Mouse (Mus musculus): ENCODE data around the gene Shank2.

The Shank2 gene

GRCm38 (mm10) chr7:144001628-144002027 lies at the start of gene Shank2:
TSS of gene Shank2 (plus strand) at chr7:144001928.
- in situ Hi-C loops (cut with MseI, MboI) = no loop called here

GRCm38 (mm10) chr7:143952130-143952529 lies 49.6 kb upstream of the Shank2 start:
- in situ Hi-C loops (cut with MseI, MboI) = no loop called here

GRCm38 (mm10) chr7:143956575-143957295 lies 45.0 kb upstream of the Shank2 start:
- in situ Hi-C loops (cut with MseI, MboI) = no loop called here

GRCm38 (mm10) chr7:143958030-143958565 lies 43.6 kb upstream of the Shank2 start:
- in situ Hi-C loops (cut with MseI, MboI) = no loop called here

GRCm38 (mm10) chr7:143963813-143964212 lies 37.9 kb upstream of the Shank2 start:
- in situ Hi-C loops (cut with MseI, MboI) = no loop called here

GRCm38 (mm10) chr7:143966621-143967020 lies 35.1 kb upstream of the Shank2 start:
- in situ Hi-C loops (cut with MseI, MboI) = no loop called here

GRCm38 (mm10) chr7:143977491-143977830 lies 24.3 kb upstream of the Shank2 start:
- in situ Hi-C loops (cut with MseI, MboI) = no loop called here

- in situ Hi-C loops (cut with MseI, MboI) = no loop called here
Observed at GRCm38 (mm10) chr7:143977831-143978682, 23.7 kb upstream of the Shank2 start.

- in situ Hi-C loops (cut with MseI, MboI) = no loop called here
Observed at GRCm38 (mm10) chr7:143978741-143979371, 22.9 kb upstream of the Shank2 start.

- in situ Hi-C loops (cut with MseI, MboI) = no loop called here
Observed at GRCm38 (mm10) chr7:143979986-143980385, 21.7 kb upstream of the Shank2 start.

GRCm38 (mm10) chr7:143986281-143986680 lies 15.4 kb upstream of the Shank2 start:
- in situ Hi-C loops (cut with MseI, MboI) = no loop called here

GRCm38 (mm10) chr7:143991160-143991559 lies 10.6 kb upstream of the Shank2 start:
- in situ Hi-C loops (cut with MseI, MboI) = no loop called here

GRCm38 (mm10) chr7:143999073-143999472 lies 2.7 kb upstream of the Shank2 start:
- in situ Hi-C loops (cut with MseI, MboI) = no loop called here

- in situ Hi-C loops (cut with MseI, MboI) = no loop called here
Observed at GRCm38 (mm10) chr7:144003471-144003870, 1.7 kb downstream of the Shank2 start.

- in situ Hi-C loops (cut with MseI, MboI) = no loop called here
Observed at GRCm38 (mm10) chr7:144008079-144008478, 6.4 kb downstream of the Shank2 start.

- in situ Hi-C loops (cut with MseI, MboI) = no loop called here
Observed at GRCm38 (mm10) chr7:144008985-144009384, 7.3 kb downstream of the Shank2 start.

- in situ Hi-C loops (cut with MseI, MboI) = no loop called here
Observed at GRCm38 (mm10) chr7:144014485-144014884, 12.8 kb downstream of the Shank2 start.

- in situ Hi-C loops (cut with MseI, MboI) = no loop called here
Observed at GRCm38 (mm10) chr7:144021801-144022200, 20.1 kb downstream of the Shank2 start.

- in situ Hi-C loops (cut with MseI, MboI) = no loop called here
Observed at GRCm38 (mm10) chr7:144022682-144023081, 21.0 kb downstream of the Shank2 start.

- in situ Hi-C loops (cut with MseI, MboI) = no loop called here
Observed at GRCm38 (mm10) chr7:144023561-144023960, 21.8 kb downstream of the Shank2 start.

GRCm38 (mm10) chr7:144026024-144026752 lies 24.5 kb downstream of the Shank2 start:
- in situ Hi-C loops (cut with MseI, MboI) = no loop called here

- in situ Hi-C loops (cut with MseI, MboI) = no loop called here
Observed at GRCm38 (mm10) chr7:144029246-144029645, 27.5 kb downstream of the Shank2 start.
